Mouse (Mus musculus) mouse trophoblast stem cell (cell line): ENCODE data around the gene Atp6v1g2.

Experiments
- in situ Hi-C, 2 experiments: fragments of 300-500 bp; cut with MseI, MboI; formaldehyde crosslinking; loops; 2 replicates in 1 of 2; 3 replicates in 1 of 2; pipeline ENCODE4 v1.15.1; 2025

Gene Atp6v1g2

DNA sequence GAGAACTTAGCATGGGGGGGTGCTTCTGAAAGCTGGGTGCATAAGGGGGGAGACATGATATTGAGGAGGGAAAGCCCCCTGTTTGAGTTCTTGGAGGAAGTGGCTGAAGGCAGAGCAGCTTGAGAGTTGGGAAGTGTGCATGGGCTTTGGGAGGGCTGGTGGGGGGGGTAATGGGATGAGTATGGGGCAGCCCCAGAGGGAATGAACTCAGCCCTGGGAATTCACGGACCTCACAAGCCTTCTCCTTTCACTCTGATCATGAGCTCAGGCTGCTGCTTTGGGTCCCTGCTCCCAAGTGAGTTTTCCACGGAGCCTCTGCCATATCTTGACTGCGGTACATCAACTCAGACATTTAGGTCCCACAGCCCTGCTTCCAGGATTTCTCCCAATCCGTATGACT is 31.0 kb upstream of the Atp6v1g2 start:
- in situ Hi-C loops = no loop called here

DNA sequence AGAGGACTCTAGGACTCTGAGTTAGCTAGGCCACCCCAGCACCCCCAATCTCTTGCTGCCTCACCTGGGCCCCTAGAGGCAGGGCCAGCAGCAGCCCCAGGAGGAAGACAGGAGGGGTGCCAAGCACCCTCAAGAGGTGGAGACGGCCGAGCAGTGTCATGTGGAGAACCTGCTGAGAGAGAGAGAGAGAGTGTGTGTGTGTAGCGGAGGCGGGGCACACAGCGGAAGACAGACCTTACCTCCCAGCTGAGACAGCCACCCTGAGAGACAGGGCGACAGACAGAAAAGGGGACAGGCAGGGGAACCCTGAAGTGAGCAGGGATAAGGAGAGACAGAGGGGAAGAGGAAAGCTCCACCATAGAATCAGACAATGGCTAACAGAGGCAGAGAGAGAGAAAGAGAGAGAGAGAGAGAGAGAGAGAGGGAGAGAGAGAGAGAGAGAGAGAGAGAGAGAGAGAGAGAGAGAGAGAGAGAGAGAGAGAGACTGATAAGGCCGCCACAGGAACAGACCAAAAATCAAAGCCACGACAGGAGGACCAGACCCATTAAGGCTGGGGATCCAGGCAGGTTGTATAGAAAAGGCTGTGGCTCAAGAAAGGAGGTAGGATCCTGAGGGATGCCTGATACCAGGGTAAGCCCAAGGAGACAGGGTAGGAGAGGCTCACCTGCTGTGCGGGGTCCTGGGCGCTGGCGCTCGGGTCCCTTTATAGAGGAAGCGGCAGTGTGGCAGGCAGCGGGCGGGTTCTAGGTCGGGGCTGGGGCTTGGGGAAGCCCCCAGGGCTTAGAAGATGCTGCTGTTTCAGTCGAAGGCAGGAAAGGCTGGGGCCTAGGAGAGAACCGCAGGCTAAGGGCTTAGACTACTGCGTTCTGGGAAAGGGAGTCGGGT is 28.7 kb upstream of the Atp6v1g2 start, which contains the start of gene Lta:
Gene Lta (minus strand): TSS at position 858 of the 886 bp plus-strand sequence.
- in situ Hi-C loops = no loop called here

DNA sequence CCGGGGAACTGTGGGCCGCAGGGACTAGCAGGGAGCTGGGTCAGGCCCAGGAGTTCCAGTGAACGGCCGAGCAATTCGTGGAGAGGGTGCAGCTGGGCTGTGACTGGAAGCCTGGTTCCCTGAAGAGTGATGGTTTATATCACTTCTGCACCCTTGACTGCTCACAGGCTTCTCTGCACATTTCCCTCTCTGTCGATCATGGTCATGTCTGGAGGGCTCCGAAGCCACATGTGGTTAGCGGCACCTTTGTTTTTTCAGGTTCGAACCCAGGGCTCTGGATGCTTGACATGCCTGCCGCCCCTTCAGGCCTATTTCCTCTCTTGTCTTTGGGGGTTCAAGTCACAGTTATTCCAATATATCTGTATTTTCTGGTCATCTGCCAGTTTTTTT is 28.1 kb upstream of the Atp6v1g2 start:
- in situ Hi-C loops = no loop called here

DNA sequence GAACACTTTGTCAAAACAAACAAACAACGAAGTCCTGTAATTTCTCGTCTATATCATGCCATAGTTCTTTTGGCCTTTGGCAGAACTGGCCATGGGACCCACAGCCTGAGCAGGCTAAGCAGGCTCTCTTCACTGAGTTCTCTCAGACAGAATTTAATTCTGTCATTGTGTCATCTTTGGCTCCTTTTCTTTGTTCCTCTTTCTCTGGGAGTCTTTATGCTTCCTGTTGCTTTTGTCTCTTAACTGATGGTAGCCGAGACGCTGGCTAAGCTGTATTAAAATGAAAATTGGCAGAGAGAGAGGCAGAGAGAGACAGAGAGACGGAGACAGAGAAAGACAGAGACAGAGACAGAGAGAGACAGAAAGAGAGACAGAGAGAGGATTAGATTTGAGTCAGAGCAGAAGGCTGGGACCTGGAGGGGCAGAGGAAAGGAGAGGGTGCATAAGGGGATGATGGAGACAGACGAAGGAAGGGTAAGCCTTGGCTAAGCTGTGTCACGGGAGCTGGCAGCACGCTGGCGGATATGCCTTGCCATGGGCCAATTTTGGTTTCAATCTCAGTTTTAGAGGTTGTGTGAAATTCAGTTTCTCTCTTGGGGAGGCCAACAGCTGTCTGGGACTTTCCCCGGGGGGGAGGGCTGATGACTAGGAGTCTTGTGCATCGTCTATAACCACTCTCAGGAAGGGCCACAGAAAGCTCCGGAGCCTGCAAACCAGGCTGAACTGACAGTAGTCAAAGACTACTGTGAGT is 23.5 kb upstream of the Atp6v1g2 start:
- in situ Hi-C loops = no loop called here

DNA sequence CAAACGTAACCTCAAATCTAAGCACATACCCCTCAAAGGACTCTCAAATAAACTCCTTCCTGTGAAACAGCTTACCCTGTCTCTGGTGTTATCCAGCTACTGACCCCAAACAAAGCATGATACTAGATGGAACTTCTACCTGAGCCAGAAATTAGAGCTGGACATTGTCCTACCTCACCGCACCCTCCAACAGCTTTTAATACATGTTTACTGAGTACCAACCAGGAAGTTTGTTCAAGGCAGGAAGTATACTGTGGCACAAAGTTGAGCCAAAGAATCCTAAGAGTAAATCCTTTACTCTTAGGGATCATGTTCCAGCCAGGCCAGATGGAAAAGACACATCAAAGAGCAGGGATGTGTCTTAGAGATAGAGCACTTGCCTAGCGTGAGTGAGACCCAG is 22.9 kb upstream of the Atp6v1g2 start:
- in situ Hi-C loops = no loop called here

DNA sequence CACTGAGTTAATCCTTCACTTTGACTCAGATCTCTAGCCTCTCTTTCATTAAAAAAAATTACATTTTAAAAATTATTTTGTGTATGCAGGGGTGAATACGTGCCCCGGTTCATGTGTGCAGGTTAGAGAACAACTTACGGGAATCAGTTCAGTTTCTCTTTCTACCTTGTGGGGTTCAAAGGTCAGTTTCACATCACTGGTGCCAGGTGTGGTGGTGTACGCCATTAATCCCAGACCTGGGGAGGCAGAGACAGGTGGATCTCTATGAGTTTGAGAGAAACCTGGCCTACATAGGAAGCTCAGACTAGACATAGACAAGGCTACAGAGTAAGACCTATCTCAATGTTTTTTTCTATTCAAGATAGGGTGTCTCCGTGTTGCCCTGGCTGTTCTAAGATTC is 20.4 kb upstream of the Atp6v1g2 start:
- in situ Hi-C loops = no loop called here

DNA sequence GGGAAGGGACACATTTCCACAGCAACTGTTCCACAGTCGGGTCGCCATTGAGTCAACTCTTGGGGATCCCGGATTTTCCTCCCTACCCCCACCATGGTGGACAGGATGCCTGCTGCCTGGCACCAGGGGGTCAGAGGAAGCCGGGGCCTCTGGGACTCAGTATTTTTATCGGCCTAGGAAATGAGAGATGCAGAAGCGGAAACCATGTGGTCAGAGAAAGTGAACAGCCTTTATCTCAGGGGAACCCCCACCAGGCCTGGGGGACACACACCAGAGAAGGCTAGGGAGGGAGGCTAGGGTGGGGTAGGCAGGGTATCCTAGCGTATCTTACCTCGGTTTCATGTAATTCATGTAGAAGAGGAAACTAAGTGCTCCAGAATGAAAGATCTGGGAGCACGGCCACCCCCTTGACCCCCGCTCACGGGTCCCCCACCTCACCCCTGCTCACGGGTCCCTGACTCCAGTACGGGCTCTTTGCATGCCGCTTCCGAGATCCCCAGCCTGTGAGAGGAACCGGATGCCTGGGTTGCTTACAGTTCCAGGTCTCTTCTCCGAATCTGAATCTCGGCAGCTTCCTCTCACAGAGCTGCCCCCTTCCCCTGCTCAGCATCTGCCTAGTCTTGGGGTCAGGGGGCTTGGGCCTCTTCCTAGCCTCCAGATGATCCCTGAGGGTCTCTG is 14.8 kb upstream of the Atp6v1g2 start:
- in situ Hi-C loops = no loop called here

DNA sequence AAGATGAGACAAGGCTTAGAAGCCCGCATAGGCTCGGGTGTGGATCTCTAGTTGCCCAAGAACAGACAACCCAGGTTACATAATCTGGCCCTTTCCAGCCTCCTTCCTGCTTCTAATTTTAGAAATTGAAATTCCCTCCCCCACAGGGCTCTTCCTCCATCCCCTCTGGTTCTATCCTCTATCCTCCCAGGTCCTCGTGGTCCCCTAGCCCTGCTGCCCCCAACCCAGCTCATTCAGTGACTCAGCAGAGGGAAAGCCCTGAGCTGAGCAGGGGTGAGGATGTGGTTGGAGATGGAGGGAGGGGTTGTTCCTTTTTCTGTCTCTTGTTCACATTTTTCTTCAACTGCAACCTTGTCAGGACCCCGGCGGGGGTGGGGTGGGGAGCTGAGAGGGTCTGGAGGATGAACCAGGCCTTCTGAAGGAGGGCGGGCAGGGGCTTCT is 13.8 kb upstream of the Atp6v1g2 start:
- in situ Hi-C loops = no loop called here

DNA sequence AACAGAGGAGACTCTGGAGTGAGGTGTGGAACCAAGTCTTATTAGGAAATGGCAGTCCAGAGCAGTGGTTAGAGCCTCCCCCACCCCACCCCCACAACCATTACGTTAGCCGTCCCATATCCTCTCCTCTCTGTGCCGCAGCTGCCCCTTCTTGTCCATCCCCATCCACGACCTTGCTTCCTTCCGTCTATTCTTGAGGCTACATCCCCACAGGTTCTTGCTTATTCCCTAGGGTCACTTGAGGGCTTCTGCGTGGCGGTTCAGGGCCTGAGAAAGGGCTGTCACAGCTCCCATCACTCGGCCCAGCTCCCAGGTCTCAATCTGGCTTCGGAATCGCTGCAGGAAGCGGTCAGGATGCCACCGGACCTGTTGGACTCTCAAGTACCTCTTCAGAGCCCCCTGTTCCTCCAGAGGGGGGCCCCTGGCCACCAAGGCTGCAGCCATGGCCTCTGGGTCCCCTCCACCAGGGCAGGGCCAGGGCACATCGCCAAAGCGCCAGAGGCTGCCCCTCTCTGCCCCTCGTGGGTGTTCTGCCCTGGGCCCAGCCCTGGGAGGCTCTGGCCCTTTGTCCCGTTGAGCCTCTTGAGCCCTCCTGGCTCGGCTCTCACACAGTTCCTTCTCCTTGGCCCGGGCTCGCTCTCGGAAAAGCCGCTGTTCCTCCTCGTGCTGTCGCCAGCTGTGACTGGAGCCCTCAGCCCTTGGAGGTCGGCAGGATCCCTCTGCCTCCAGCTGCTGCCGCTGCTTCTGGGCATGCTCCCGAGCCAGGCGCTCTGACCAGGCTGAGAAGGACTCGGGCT is 13.1 kb upstream of the Atp6v1g2 start, which contains the start of gene Gm16181:
Gene Gm16181 (plus strand): TSS at position 679 of the 797 bp plus-strand sequence.
- in situ Hi-C loops = no loop called here

DNA sequence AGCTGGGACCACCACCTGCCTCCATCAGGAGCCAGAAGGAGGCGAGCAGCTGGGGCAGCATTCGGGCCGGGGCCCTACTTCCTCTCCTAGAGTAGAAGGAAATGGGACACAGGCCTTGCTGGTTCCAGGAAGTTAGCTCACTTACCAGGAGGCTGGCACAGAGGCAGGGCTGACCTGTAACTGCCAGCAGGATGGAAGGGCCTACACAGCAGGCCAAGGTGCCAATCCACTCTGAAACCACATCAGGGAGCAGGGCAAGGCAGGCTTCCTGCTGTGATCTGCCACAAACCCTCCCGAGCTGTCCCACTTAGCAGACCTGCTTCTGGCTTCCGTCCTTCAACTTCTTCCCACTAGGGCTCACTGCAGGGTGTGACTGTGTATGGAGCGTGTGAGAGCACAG is 11.2 kb upstream of the Atp6v1g2 start:
- in situ Hi-C loops = no loop called here

DNA sequence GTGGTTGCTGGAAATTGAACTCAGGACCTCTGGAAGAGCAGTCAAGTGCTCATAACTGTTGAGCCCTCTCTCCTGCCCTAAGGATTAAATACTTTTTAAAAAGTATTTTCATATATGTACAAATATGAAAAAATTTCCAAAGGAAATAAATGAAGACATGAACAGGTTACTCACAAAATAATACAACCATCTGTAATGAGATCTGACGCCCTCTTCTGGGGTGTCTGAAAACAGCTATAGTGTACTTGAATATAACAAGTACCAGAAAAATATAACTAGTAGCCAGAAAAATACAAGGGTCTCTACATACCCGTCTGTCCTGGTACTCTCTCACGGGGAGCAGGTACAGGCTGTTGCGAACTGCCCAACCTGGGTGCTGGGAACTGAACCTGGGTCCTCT is 8.8 kb upstream of the Atp6v1g2 start:
- in situ Hi-C loops = no loop called here

DNA sequence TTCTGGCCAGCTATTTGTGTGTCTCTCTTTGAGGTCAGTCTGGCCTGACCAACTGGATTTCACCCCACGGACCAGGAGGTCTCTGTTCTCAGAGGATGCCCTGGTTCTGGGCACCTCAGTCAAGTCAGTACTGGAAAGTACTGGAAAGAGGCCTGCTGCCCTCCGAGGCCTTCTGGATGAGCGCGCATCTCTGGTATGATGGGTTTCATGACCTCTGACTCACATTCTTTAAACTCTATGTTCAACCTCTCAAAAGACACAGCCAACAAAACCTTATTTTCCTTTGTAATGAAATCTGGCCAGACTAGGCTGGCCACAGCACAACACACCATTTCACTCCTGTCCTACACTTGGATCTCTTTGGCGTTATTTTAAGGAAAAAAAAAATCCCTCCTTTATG is 8.0 kb upstream of the Atp6v1g2 start:
- in situ Hi-C loops = no loop called here

DNA sequence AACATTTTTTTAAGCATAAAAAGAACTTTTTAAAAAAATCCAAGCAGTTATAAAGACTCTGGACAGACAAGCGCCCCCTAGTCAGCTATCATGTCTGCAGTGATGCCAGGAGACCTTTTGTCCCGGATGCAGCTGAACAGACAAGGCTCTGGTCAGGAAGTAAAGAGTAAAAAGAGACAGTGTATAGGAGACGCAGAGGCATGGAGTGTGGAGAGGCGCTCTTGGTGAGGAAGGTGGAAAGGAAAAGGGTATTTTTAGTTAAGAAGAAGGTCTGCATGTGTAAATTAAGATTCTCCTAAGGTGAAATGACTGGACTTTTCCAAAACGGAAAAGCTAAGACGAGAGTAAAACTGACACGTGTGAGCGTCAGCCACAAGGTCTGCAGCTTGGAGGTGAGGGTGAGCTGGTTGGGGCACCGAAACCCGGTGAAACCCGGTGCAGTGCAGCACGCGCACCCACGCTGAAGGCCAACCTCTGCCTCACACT is 6.9 kb upstream of the Atp6v1g2 start:
- in situ Hi-C loops = no loop called here

DNA sequence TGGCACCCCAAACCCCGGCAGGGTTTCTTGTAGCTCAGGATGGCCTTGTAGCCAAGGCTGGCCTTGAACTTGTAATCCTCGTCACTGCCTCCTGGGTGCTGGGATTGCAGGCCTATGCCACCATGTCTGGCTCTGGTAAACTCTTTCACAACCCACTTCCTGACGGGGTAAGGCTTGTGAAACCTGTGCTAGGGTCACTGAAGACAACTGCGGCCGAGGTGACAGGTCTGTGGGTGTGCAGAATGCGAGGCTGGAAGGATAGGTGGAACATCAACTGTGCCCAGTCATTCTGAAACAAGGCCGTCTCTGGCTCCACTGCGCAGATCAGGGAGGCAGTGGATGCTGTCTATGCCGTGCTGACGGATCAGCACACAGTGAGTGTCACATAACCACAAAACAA is 2.4 kb upstream of the Atp6v1g2 start:
- in situ Hi-C loops = loop anchor here (5.0 kb wide), 2 partner anchors 54 to 59 kb away; partner anchors contain the start of gene Aif1 (in 1 of the 2)

DNA sequence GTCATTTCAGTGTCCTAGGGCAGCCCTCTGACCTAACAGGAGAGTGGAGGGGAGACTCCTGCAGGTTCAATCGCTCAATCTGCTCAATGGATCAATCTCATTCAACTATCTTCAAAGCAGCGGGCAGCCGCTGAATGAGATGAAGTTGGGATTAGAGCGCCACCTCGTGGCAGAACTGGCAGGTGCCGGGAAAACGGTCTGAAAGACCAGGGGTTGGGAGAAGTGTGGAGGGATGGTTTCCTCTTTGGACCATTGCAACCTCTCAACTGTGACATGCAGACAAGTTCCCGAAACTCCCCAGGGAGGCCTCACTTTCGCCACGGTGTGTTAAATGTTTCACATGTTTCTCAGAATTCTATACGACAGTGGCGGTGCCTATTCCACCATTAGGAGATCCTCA is 1.4 kb upstream of the Atp6v1g2 start:
- in situ Hi-C loops = loop anchor here (5.0 kb wide), 2 partner anchors 55 to 60 kb away; partner anchors contain the start of gene Aif1 (in 1 of the 2)

DNA sequence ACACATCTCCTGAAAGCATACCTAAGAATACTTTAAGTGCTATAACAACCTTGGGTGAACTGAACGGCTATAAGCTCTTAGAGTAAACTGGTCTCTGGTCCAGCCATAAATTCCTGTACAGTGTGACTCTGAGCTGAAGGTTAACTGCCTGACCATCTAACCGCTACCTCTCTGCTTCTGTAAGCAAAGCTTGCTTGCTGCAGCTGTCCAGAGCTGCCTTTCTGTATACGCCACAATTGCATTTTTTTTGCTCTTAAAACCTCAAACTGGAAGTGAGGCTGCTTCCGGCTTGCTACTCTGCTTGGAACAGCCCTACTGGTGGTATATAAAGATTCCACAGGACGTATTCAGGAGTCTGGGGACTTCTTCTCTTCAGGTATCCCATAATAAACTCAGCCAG is 801 bp upstream of the Atp6v1g2 start:
- in situ Hi-C loops = loop anchor here (5.0 kb wide), 2 partner anchors 55 to 60 kb away; partner anchors contain the start of gene Aif1 (in 1 of the 2)

DNA sequence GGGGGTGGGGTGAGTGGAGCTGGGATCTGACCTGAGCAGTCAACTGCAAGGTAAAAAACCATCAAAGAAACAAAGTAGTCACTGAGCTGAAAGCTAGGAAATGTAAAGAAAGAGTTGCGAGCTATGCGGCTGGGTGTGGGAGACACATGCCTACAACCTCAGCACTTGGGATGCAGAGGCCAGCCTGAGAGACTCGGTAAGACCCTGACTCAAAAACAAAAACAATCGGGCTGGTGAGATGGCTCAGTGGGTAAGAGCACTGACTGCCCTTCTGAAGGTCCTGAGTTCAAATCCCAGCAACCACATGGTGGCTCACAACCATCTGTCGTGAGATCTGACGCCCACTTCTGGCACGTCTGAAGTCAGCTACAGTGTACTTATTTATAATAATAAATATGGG is 630 bp downstream of the Atp6v1g2 start:
- in situ Hi-C loops = loop anchor here (5.0 kb wide), 2 partner anchors 57 to 62 kb away; partner anchors contain the start of gene Aif1 (in 1 of the 2)

DNA sequence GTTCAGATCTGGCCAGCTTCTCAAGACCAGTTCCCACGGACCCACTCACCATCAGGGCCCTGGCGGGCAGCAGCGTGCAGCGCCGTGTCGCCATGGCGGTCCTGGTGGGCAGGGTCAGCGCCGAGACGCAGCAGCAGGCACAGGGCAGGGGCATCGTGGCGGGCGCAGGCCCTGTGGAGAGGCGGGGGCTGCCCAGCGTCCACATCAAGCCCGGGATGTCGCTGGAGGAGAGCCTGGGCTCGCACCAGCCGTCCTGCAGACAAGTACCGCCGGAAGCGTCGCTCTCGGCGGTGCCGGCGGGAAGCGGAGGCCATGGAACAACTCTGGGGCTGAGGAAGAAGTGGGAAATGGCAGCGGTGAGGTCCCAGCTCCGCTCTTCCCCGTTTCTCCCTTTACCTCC is 1.4 kb downstream of the Atp6v1g2 start:
- in situ Hi-C loops = loop anchor here (5.0 kb wide), 2 partner anchors 58 to 63 kb away; partner anchors contain the start of gene Aif1 (in 1 of the 2)

DNA sequence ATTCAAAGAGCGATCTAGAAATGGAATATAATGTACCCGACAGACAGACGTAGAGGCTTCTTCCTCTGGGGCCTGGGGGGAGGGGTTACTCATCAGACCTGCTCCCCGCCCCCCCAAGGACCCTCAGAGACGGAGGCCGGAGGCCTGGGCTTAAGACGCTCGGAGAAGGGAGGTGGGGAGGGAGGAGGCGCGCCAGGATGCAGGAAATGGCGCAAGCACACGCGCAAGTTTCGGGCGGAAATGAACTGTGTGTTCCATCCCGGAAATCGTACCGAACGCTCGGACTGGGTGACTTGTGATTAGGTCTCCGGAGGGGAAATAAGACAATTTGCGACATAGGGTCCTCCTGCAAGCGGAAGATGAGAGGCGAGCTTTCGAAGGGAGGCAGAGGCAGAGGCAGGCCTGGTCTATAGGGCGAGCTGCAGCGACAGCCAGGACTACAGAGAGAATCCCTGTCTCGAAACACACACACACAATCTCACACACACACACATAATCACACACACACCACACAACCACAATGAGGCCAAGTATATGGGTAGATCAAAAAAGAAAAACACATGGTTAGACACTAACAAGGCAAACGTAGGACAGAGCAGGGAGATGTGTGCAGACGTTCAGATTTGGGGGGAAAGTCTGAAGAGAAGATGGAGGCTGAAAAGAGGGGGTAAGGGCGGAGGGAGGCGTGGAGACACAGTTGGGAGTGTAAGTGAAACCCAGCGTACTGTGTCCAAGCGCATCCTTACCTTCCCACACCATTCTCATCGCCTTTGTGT is 2.3 kb downstream of the Atp6v1g2 start, which contains the start of gene Nfkbil1:
Gene Nfkbil1 (minus strand): TSS at position 179 of the 776 bp plus-strand sequence.
- in situ Hi-C loops = no loop called here

DNA sequence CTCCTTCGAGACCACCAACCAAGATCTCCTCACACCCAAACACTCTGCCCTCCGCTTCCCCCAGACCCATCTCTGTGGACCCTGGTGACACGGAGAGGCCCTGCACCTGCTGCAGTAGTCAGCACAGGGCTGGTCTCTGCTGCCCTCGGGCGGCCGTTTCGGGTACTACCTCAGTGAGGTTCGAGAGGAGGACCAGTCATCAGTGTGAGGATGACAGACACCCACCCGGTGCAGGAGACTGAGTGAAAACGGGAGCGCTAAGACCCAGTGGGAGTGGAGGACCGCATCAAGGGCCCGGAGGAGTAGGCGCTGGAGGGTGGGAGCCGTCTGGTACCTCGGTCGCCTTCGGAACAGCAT is 2.9 kb downstream of the Atp6v1g2 start:
- in situ Hi-C loops = no loop called here
